Mouse (Mus musculus) hindbrain, embryonic 13.5 days (tissue): ENCODE measurements around the gene 2010003K11Rik. TPM values are rescaled to one million over a fixed set of nuclear protein-coding genes. Genes with fewer than 3 reads are reported as not detected.
A peak's percentile ranks its signal among the peaks of the same experiment; 100 is the strongest.

Experiments used
- ATAC-seq: fragments of 200-750 bp; cut with Nextera tagmentation; 2 replicates; pipeline ENCODE4 v1.8.0; 2017; ENCODE audit warnings: moderate TSS enrichment; ENCODE audit not compliant: low FRiP score
- H3K27ac ChIP-seq: fragments of 300-500 bp; sonication (generic); 2 replicates; pipeline ENCODE4 v1.5.1; 2015; ENCODE audit warnings: inconsistent platforms, mild to moderate bottlenecking, moderate library complexity
- H3K27me3 ChIP-seq: fragments of 300-500 bp; sonication (generic); 2 replicates; pipeline ENCODE4 v1.6.1; 2015; ENCODE audit warnings: mild to moderate bottlenecking, inconsistent platforms
- H3K36me3 ChIP-seq: fragments of 300-500 bp; sonication (generic); 2 replicates; pipeline ENCODE4 v1.6.1; 2015; ENCODE audit warnings: mild to moderate bottlenecking, inconsistent platforms
- H3K4me1 ChIP-seq: fragments of 300-500 bp; sonication (generic); replicated peaks from 2 replicates; pipeline ENCODE4 v1.6.1; 2015; ENCODE audit warnings: inconsistent platforms
- H3K4me2 ChIP-seq: fragments of 300-500 bp; sonication (generic); 2 replicates; pipeline ENCODE4 v1.6.1; 2015; ENCODE audit warnings: inconsistent platforms, mild to moderate bottlenecking, moderate library complexity
- H3K4me3 ChIP-seq: fragments of 300-500 bp; sonication (generic); 2 replicates; pipeline ENCODE4 v1.5.1; 2015; ENCODE audit warnings: mild to moderate bottlenecking, inconsistent platforms
- H3K9ac ChIP-seq: fragments of 300-500 bp; sonication (generic); 2 replicates; pipeline ENCODE4 v1.6.1; 2015; ENCODE audit warnings: mild to moderate bottlenecking, inconsistent platforms
- H3K9me3 ChIP-seq: fragments of 300-500 bp; sonication (generic); 2 replicates; pipeline ENCODE4 v1.6.1; 2016; ENCODE audit warnings: inconsistent platforms
- WGBS: fragments of 180-500 bp; shearing (Covaris S2); methylation state at CpG from one replicate; pipeline ENCODE4 v1.1.7; 2015; 5-methylcytosine and 5-hydroxymethylcytosine counted together
- polyA plus RNA-seq: library from polyadenylated mRNA; unstranded; fragments of >200 nt; fragmentation: Nextera tagmentation; extraction: Ambion mirVana; gene quantifications from 2 replicates; pipeline ENCODE4 v1.2.1, GENCODE M21; 2015

2010003K11Rik gene
- polyA plus RNA-seq, 1 experiment from 2014 or later = not detected

- Histone ChIP-seq H3K27ac (peak overlapping the region; percentile 66), H3K36me3 (no peaks in the 10 kb centered on the region), H3K9me3 (no peaks in the 10 kb centered on the region), H3K27me3 (peaks cover 11% of the 10 kb centered on the region; the same call in 1 of the 2 replicates), H3K9ac (no peak overlapping the region), H3K4me3 (no peak overlapping the region), H3K4me2 (no peak overlapping the region), H3K4me1 (peaks cover 17% of the 10 kb centered on the region)
- WGBS = 52% methylated on average over 2 of the region's 2 CpGs
- no peak for ATAC-seq
Measured at GRCm38 (mm10) chr19:4515746-4516145, 17.4 kb upstream of the 2010003K11Rik start.

DNA sequence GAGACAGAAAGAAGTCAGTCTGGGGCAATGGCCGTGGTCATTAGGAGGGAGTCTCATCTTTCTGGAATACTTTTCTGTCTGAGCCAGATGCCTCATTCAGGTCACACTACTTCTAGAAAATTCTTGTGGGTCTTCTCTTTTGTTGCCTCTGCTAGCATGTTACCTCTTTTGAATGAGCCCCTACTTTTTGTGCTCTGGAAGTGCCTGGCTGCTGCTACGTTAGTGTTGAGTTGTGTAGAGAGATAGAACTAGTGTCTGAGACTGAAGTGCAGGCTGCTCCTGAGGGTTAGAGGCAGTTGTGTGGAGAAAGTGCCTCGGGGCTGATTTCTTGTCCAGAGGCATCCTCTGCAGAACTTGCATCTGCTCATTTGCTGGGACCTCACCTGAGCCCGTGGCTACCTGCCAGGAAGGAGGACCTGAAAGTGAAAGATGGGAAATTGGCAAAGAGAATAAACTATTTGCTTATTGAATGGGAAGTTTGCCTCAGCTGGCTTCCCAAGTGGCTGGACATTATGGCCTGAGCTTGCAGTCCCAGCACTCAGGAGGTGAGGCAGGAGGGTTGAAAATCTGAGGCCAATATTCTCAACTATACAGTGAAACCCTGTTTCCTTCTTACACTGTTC lies 15.0 kb upstream of the 2010003K11Rik start:
- peaks cover 11% of the 10 kb centered on the region; the same call in 1 of the 2 replicates for H3K27me3 ChIP-seq
- peaks cover 24% of the 10 kb centered on the region for H3K4me1 ChIP-seq
- no peaks in the 10 kb centered on the region for H3K36me3 ChIP-seq
- ATAC-seq = no peak
- H3K4me2 ChIP-seq = no peak overlapping the region
- no peak overlapping the region for H3K27ac ChIP-seq
- WGBS = 78% methylated on average over 4 of the region's 4 CpGs
- H3K9ac ChIP-seq = peak overlapping the region; percentile 13; the same call in 1 of the 2 replicates
- no peaks in the 10 kb centered on the region for H3K9me3 ChIP-seq
- H3K4me3 ChIP-seq = no peak overlapping the region

DNA sequence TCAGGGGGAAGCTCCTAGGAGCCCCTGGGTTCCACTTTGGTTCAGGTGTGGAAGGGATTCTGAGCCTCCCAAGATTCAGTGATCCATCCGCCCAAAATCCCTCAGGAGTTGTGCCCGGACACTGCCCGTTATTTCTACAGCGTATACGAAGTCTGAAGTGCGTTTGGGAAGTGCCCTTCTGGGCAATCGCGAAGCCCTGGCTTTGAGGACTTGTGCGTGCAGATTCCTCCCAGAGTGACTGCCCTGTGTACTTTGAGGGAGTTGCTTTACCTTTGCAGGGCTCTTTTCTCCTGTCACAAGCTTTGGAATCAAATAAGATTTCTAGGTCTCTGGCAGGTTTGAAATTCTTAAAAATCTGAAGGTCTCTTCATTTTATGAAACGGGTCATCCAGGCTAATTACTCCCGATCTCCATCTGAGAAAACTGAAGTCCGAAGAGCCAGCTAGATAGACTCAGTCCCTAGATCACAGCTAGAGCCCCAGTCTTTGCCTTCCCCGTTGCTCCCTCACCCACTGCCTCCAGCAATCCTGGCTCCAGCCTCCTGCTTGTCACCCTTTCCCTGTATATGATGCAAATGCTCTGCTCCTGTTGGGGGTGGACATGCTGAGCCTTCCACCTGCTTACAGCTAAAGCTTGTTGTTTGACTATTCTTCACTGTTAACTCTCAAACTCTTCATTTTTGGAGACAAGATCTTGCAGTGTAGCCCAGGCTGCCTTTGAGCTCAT lies 12.9 kb upstream of the 2010003K11Rik start:
- Histone ChIP-seq H3K9me3 (no peaks in the 10 kb centered on the region), H3K9ac (peak overlapping the region; percentile 75), H3K4me3 (peak overlapping the region; percentile 65), H3K36me3 (no peaks in the 10 kb centered on the region), H3K27me3 (peaks cover 11% of the 10 kb centered on the region; the same call in 1 of the 2 replicates), H3K27ac (no peak overlapping the region), H3K4me2 (peak overlapping the region; percentile 79), H3K4me1 (peaks cover 23% of the 10 kb centered on the region)
- ATAC-seq = no peak
- 10% methylated on average over 13 of the region's 13 CpGs for WGBS

DNA sequence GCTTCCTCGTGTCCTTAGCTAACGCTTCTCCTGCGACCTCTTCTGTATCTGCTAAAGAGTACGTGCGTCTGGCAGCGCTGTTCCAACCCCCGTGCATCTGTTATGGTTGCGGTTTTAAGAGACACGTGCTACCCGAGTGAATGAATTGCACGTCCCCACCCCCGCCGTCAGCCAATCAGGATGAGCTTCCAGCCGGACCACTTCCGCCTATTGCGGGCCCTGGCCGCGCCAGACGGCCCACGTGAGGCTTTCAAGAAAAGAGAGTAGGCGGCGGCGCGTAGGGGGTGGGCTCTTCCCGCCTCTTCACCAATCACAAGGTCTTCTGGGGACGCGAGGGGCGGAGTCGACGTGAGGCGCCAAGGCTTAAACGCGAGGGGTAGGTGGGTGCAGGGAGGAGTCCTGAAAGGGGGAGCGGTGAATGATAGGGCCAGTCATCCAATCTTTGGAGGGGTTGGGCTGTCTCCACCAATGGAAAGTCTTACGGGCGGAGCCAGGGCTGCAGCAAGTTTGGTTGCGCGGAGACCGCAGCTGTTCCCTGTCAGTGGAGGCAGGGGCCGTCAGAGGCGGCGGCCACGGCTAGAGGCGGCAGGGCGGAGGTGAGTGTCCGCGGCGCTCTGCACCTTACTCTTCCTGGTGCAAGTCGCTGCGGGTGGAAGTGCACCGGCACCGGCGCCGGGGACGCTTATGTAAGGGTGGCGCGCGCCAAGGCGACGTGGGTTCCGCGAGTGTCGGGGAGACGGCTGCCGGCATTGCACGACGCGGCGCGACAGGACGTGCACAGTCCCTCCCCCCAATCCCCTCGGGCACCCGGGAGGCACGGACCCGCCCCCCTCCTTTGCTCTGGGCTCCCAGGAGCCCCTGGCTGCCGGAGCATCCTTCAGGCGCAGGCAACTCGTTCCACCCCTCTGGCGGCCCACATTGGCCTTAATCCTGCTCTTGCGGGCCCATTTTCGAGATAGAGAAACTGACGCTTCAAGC lies 11.9 kb upstream of the 2010003K11Rik start, which contains the start of gene Pcx:
TSS of gene Pcx (plus strand) at position 487 of the 978 bp plus-strand sequence.
- H3K4me3 ChIP-seq = peak within 1 kb of the TSS; percentile 65
- peak within 1 kb of the TSS; percentile 70; the same call in 1 of the 2 replicates for H3K27ac ChIP-seq
- peaks cover 13% of the 10 kb centered on the region for H3K4me1 ChIP-seq
- H3K9me3 ChIP-seq = no peaks in the 10 kb centered on the region
- under 1% methylated on average over 80 of the region's 82 CpGs for WGBS
- peak within 1 kb of the TSS; percentile 79 for H3K4me2 ChIP-seq
- ATAC-seq = peak; percentile 100
- no peaks in the 10 kb centered on the region for H3K36me3 ChIP-seq
- peaks cover 11% of the 10 kb centered on the region; the same call in 1 of the 2 replicates for H3K27me3 ChIP-seq
- H3K9ac ChIP-seq = peak within 1 kb of the TSS; percentile 75

DNA sequence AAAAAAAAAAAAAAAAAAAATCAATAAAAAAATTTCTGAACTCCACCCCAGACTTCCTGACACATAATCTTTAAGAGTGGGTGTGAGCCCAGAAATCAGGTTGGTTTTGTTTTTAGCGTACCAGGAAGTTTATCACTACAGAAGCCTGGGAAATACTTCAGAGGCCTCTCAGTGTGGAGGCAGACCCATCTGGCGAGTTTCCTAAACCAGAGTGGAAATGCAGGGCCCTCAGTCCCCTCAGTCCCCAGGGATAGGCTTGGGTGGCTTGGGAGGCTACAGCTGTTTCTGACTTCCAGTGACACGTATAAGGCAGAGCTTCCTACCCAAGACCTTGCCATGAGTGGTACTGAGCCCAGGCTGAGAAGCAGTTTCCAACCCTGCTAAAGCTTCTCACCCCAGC lies 9.4 kb upstream of the 2010003K11Rik start:
- Histone ChIP-seq H3K9ac (no peak overlapping the region), H3K4me3 (no peak overlapping the region), H3K4me2 (no peak overlapping the region), H3K27me3 (peaks cover 11% of the 10 kb centered on the region; the same call in 1 of the 2 replicates), H3K4me1 (peaks cover 12% of the 10 kb centered on the region), H3K9me3 (no peaks in the 10 kb centered on the region), H3K27ac (no peak overlapping the region), H3K36me3 (no peaks in the 10 kb centered on the region)
- ATAC-seq = no peak
- WGBS = 69% methylated on average over 3 of the region's 3 CpGs

DNA sequence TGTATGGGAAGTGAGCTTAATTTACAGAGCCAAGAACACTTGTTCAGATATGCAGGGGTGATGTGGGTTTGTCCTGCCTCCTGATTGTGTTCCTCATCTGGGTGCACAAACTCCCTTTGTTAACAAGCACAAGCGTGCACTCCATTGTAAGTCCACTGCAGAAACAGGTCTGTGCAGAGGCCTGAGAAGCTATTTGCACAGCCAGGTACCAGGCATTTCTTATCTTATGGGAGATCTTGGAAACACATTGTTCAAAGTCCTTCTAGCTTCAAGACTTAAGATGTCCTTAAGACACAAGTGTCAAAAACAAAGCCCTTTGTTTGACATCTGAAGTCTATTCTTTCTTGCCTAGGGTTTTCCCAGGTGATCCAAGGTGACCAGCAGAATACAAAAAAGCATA lies 6.4 kb upstream of the 2010003K11Rik start:
- WGBS = 97% methylated on average over 1 of the region's 1 CpGs
- no peaks in the 10 kb centered on the region for H3K36me3 ChIP-seq
- no peaks in the 10 kb centered on the region for H3K27me3 ChIP-seq
- H3K4me1 ChIP-seq = peaks cover 5% of the 10 kb centered on the region
- H3K27ac ChIP-seq = no peak overlapping the region
- no peak overlapping the region for H3K4me3 ChIP-seq
- no peak overlapping the region for H3K4me2 ChIP-seq
- H3K9me3 ChIP-seq = no peaks in the 10 kb centered on the region
- no peak overlapping the region for H3K9ac ChIP-seq
- ATAC-seq = no peak

GRCm38 (mm10) chr19:4502701-4503100 lies 4.3 kb upstream of the 2010003K11Rik start:
- H3K27ac ChIP-seq = no peak overlapping the region
- no peaks in the 10 kb centered on the region for H3K36me3 ChIP-seq
- ATAC-seq = no peak
- H3K27me3 ChIP-seq = no peaks in the 10 kb centered on the region
- H3K9me3 ChIP-seq = no peaks in the 10 kb centered on the region
- no peak overlapping the region for H3K4me2 ChIP-seq
- H3K4me1 ChIP-seq = peaks cover 8% of the 10 kb centered on the region
- H3K9ac ChIP-seq = no peak overlapping the region
- H3K4me3 ChIP-seq = no peak overlapping the region
- 80% methylated on average over 2 of the region's 2 CpGs for WGBS

DNA sequence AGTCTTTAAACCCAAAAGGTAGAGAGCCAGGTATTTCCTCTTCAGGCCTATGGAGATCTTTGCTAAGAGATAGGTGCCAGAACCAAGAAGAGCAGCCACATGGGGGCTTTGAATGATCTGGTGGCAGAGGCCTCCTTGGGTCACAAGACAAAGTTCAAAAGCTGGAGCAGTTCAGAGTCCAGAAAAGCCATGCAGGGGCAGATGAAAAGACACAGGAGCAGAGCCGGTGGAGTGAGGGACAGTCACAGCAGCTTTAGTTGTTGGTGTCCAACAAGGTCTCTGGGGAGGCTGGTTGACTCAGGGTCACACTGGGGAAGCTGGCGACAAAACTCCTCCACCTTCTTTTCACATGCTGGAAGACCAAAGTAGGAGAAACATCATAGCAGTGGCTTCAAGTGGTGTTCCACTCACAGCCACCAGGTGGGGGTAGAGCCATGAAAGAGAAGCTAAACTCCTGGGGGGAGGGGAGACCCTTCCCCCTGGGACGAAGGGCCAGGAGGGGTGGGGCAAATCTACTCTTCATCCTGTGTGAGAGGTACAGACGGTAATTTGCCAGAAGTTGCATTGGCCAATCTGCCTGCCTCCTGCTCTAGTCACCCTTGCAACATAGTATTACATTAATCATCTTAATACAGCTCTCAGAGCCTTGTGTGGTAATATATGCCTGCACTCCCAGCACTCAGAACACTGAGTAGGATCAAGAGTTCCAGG lies 965 bp downstream of the 2010003K11Rik start:
- Histone ChIP-seq H3K9me3 (no peaks in the 10 kb centered on the region), H3K36me3 (no peaks in the 10 kb centered on the region), H3K9ac (no peak overlapping the region), H3K4me3 (no peak overlapping the region), H3K4me2 (no peak overlapping the region), H3K4me1 (peaks cover 10% of the 10 kb centered on the region), H3K27me3 (no peaks in the 10 kb centered on the region), H3K27ac (no peak overlapping the region)
- peak; percentile 68 for ATAC-seq
- WGBS = 6% methylated on average over 4 of the region's 4 CpGs

DNA sequence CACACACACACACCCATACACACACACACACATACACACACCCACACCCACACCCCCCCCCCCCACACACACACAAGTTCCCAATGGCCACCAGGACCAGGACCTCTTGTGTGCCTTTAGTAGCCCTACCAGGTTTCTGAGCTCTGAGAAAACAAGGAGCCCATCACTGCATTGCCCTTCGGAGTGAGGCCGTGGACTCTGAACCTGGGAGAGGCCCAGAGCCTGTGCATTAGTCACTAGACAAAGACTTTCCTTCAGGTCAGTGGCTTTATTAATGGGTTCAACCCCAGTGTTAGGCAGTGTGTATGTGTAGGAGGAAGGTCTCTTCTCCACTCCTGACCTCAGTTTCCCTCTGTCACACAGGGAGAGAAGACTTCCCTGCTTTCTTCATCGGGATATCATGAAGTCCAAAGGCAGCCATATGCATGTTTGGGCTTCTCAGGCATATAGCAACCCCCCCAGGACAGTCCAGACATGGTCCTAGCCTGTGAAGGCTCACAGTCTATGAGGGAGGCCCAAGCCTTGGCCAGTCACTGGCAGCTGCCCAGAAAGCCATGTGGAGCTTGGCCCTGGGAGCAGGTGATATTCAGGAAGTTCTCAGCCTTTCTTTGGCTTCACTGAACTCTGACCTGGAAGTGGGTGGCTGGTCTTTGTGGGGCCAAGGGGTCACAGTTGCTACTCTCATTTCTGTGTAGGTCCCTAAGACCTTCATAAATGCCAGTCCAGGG lies 1.7 kb downstream of the 2010003K11Rik start:
- no peak overlapping the region for H3K9ac ChIP-seq
- WGBS = 81% methylated on average over 3 of the region's 3 CpGs

DNA sequence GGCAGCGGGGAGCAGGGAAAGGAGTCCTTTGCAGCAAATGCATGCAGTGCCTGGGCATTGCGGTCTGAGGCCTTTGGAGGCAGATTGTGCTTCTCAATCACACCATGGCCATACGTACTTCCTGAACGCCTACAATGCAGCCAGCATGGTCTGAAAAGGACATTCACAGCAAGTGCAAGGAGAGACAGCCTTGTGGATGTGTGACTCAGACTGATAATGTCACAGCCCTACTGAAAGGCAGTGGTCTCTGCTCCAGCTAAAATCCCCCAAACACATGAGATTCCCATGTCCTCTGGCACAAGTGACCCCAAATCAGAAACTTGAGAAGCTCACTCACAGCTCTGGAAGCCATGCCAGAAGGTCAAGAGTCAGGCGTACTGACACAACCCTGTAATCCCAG lies 2.6 kb downstream of the 2010003K11Rik start:
- H3K36me3 ChIP-seq = no peaks in the 10 kb centered on the region
- H3K4me1 ChIP-seq = peaks cover 10% of the 10 kb centered on the region
- no peaks in the 10 kb centered on the region for H3K27me3 ChIP-seq
- H3K9ac ChIP-seq = no peak overlapping the region
- WGBS = 81% methylated on average over 5 of the region's 5 CpGs
- no peak overlapping the region for H3K4me3 ChIP-seq
- H3K27ac ChIP-seq = no peak overlapping the region
- no peaks in the 10 kb centered on the region for H3K9me3 ChIP-seq
- H3K4me2 ChIP-seq = no peak overlapping the region
- ATAC-seq = no peak

More for the DNA sequence above, 1.7 kb downstream of the 2010003K11Rik start:
- ATAC-seq = no peak
- Histone ChIP-seq H3K27me3 (no peaks in the 10 kb centered on the region), H3K27ac (no peak overlapping the region), H3K4me2 (no peak overlapping the region), H3K9me3 (no peaks in the 10 kb centered on the region), H3K4me1 (peaks cover 10% of the 10 kb centered on the region), H3K4me3 (no peak overlapping the region), H3K36me3 (no peaks in the 10 kb centered on the region)

- Histone ChIP-seq H3K4me2 (no peak overlapping the region), H3K27me3 (no peaks in the 10 kb centered on the region), H3K4me3 (no peak overlapping the region), H3K36me3 (no peaks in the 10 kb centered on the region), H3K27ac (no peak overlapping the region), H3K4me1 (peaks cover 10% of the 10 kb centered on the region), H3K9ac (0 out of 2 replicates have a peak overlapping the region, but pooled peaks have one; percentile 8), H3K9me3 (no peaks in the 10 kb centered on the region)
- no peak for ATAC-seq
- 79% methylated on average over 7 of the region's 7 CpGs for WGBS
Measured at GRCm38 (mm10) chr19:4494707-4495106, 3.7 kb downstream of the 2010003K11Rik start.
